Mouse (Mus musculus) adrenal gland, adult 2 months (tissue): ENCODE results near the gene B4galt7. TPM values are rescaled to one million over a fixed set of nuclear protein-coding genes. Genes with fewer than 3 reads are reported as not detected.
"Not testable (repeated sequence)": the region's sequence is repeated elsewhere in the genome, so short reads cannot be mapped to it uniquely, and the experiment has no call there.

ENCODE experiments used
- DNase-seq: peaks from one replicate; pipeline ENCODE4 v3.0.0; 2021
- polyA plus RNA-seq: library from polyadenylated mRNA; depleted of rRNA; stranded (reverse); fragments of >200 nt; gene quantifications from 2 replicates; pipeline ENCODE4 v1.2.3, GENCODE M21; 2012
- total RNA-seq, 2 experiments: library from RNA; stranded (reverse); gene quantifications; 2 replicates each; pipeline ENCODE4 v1.2.3; 2021

The B4galt7 gene
- total and polyA plus RNA-seq, 3 experiments: 13.0 to 22.7 (median 13.7) TPM

- DNase-seq: no peak
These were observed 2.9 kb upstream of the B4galt7 start for GRCm38 (mm10) chr13:55596802-55597201.

GRCm38 (mm10) chr13:55600657-55601056, 961 bp downstream of the B4galt7 start:
- DNase-seq: no peak

GRCm38 (mm10) chr13:55601611-55602010, 1.9 kb downstream of the B4galt7 start:
- peak; percentile 78 for DNase-seq

- peak; percentile 51 for DNase-seq
These were observed 4.9 kb downstream of the B4galt7 start for GRCm38 (mm10) chr13:55604606-55605005.

GRCm38 (mm10) chr13:55606899-55607623, 7.4 kb downstream of the B4galt7 start:
- DNase-seq: no peak

GRCm38 (mm10) chr13:55607624-55608006, 7.9 kb downstream of the B4galt7 start:
- no peak for DNase-seq

- no peak for DNase-seq
These were observed 12.3 kb downstream of the B4galt7 start for GRCm38 (mm10) chr13:55611996-55612395.

- no peak for DNase-seq
These were observed 13.8 kb downstream of the B4galt7 start for GRCm38 (mm10) chr13:55613471-55613870.

GRCm38 (mm10) chr13:55619328-55619727, 19.6 kb downstream of the B4galt7 start:
- no peak for DNase-seq

- no peak for DNase-seq
These were observed 20.6 kb downstream of the B4galt7 start for GRCm38 (mm10) chr13:55620275-55620674.

GRCm38 (mm10) chr13:55622156-55622648, 22.5 kb downstream of the B4galt7 start:
- not testable (repeated sequence) for DNase-seq

GRCm38 (mm10) chr13:55622649-55623541, 23.2 kb downstream of the B4galt7 start, which contains the start of gene Caml:
Gene Caml, plus strand, starts transcription at chr13:55623005.
- DNase-seq: peak; percentile 94

GRCm38 (mm10) chr13:55634639-55635127, 35.0 kb downstream of the B4galt7 start, which contains the start of gene Ddx46:
Gene Ddx46, plus strand, starts transcription at chr13:55635027.
- peak; percentile 93 for DNase-seq

- no peak for DNase-seq
These were observed 35.5 kb downstream of the B4galt7 start for GRCm38 (mm10) chr13:55635146-55635571.

GRCm38 (mm10) chr13:55636185-55636983, 36.7 kb downstream of the B4galt7 start:
- no peak for DNase-seq

- DNase-seq: peak; percentile 80
These were observed 40.8 kb downstream of the B4galt7 start for GRCm38 (mm10) chr13:55640480-55640879.

- DNase-seq: no peak
These were observed 44.8 kb downstream of the B4galt7 start for GRCm38 (mm10) chr13:55644525-55644924.

GRCm38 (mm10) chr13:55650098-55650497, 50.4 kb downstream of the B4galt7 start:
- no peak for DNase-seq

- no peak for DNase-seq
These were observed 51.3 kb downstream of the B4galt7 start for GRCm38 (mm10) chr13:55650980-55651379.
